Mouse (Mus musculus): ENCODE measurements at regions not wholly inside any gene's neighbourhood (a gene's known extent, or its start where the extent isn't known, plus 50 kb on each side); places are given as distances from the start of the nearest gene placed in this dataset.

DNA sequence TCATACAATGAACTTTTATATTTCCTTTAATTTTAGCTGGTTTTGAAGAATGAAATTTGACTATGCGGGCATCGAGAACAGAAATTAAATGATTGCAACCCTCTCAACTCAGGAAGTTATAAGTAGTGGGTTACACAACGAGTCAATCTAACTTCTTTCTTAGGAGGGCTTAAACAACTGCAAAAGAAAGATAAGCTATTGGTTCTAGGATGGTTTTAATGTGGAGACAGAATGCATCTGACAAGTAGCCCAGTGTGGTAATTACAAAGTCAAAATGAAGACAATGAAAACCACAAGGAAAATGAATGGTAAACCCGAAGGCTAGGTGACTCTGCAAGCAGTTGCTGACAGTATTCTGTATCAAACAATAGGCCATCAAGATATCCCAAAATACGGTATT is 598.0 kb upstream of the Arid1b start:
- in situ Hi-C loops (cut with MboI, MseI), result no loop called here

DNA sequence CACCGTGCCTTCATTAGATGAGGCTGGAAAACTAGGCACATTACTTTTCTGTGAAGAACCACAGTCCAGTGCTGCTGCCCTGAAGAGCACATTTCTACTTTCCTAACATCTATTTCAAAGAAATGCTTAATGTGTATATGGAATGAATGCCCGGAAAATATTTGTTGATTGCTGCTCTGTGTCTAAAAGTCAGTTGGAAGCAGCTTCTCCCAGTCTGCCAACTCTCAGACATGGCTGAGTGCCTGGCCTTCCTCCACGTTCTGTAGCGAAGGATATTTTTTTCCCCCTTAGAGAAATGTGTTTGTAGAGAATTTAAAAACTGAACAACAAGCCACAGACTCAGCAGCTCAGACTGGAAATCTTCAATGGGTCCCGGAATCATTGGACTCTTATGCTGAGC is 576.4 kb upstream of the Arid1b start:
- in situ Hi-C loops (cut with MboI, MseI), result no loop called here

DNA sequence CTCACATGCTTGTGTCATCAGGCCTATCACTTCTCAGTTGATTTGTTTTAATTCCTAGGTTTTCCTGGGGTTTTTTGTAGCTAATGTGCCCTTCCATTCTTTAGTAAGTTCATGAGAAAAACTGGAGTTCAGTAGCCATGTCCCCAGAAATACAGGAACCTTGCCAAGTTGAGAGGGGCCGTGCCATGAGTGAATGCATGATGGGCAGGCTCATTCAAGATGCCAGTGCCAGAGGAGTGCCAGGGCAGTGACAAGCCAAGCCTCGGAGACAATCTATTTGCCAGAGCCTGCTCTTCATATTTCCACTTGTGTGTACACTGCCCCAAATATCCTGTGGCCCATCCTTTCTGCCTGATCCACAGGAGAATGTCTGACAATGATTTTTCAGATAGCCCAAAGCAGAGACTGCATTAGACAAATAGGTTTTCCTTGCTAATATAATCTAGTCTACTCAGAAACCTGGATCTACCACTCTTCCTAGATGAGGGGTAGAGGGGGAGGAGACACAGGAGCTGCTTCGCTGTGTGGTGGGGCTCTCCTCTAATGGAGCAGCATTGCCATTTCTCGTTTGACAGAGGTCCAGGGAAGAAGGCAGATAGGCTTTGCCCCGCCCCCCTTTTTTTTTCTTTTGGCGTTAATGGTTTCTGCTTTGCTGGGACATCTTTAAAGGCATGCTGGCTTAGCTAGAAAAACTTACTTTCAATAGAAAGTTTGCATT is 569.5 kb upstream of the Arid1b start:
- in situ Hi-C loops (cut with MboI, MseI), result no loop called here

- in situ Hi-C loops (cut with MboI, MseI), result no loop called here
Observed at GRCm38 (mm10) chr17:4425342-4425741, 568.8 kb upstream of the Arid1b start.

GRCm38 (mm10) chr17:4429036-4429435 is 565.1 kb upstream of the Arid1b start:
- in situ Hi-C loops (cut with MboI, MseI), result no loop called here

DNA sequence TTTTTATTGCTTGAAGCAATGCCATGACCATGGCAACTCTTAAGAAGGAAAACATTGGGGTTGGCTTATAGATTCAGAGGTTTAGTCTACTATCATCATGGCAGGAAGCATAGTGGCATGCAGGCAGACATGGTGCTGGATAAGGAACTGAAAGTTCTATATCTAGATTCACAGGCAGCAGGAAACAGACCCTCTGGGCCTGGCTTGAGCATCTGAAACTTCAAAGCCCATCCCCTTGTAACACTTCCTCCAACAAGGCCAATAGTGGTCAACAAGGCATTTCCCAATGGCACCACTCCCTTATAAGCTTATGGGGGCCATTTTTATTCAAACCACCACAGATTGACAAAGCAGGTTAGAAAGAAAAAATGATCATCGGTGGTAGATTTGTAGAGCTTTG is 548.5 kb upstream of the Arid1b start:
- in situ Hi-C loops (cut with MboI, MseI), result no loop called here

DNA sequence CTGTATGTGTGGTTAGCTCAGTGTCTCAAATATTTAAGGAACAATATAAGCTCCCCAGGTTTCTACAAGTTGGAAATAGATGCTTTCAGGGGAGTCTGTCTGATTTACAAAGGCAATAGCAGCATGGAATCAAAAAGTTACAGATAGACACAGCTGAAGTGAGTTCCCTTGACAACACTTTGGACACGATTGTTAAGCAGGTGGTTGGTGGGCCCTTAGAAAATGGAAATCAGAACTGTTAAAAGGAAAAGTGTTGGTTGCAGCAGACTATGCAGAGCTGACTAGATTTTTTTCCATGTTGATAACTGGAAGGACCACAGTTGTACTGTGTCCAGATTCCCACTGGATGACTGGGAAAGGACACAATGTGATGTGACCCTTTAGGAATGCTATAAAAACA is 536.6 kb upstream of the Arid1b start:
- in situ Hi-C loops (cut with MboI, MseI), result no loop called here

- in situ Hi-C loops (cut with MboI, MseI), result no loop called here
Observed at GRCm38 (mm10) chr17:4461541-4461940, 532.6 kb upstream of the Arid1b start.

DNA sequence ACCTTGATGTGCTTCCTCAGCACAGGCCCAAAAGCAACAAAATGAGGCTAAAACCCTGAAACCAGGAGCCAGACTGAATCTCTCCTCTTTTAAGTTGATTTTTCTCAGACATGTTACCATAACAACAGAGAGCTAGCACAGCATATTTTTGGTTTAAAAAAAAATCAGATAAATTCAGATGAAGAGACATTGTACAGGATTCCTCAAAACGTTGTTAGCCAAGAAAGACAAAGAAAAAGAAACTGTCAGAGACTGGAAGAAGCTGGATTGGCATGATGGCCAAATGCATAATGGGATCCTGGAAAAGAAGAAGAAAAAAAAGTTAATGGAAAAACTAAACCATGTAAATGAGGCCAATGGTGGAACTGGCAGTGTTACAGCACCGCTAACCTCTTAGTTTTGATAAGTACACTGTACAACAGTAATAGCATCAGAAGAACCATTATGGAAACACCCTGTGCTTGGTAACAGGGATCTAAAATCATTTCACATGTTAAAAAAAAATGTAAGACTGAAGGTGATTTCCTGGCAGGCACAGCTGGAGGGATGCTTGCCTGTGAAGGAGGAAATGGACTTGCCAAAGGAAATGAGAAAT is 529.7 kb upstream of the Arid1b start:
- in situ Hi-C loops (cut with MboI, MseI), result no loop called here

- in situ Hi-C loops (cut with MboI, MseI), result no loop called here
Observed at GRCm38 (mm10) chr17:4465741-4466140, 528.4 kb upstream of the Arid1b start.

GRCm38 (mm10) chr17:4472412-4472811 is 521.7 kb upstream of the Arid1b start:
- in situ Hi-C loops (cut with MboI, MseI), result no loop called here

DNA sequence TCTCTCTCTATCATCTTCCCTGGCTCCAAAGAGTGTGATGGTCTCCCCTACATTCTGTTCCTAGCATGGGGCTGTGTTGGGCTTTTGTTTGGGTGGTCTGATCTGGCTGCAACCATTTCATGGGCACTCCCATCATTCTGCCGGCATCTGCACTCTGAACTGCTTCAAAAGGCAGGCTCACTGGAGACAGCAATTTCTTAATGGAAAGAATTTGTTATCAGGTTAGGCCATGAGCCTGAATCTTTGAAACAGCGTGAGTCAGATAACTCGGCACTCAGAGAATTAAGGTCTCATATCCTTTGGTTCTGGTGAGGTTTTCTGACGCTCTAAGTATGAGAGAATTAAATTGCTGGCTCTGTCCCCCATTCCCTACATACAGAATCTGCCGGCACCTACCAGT is 519.8 kb upstream of the Arid1b start:
- in situ Hi-C loops (cut with MboI, MseI), result no loop called here

- in situ Hi-C loops (cut with MboI, MseI), result no loop called here
Observed at GRCm38 (mm10) chr17:4475665-4476064, 518.5 kb upstream of the Arid1b start.

GRCm38 (mm10) chr17:4494392-4494791 is 499.7 kb upstream of the Arid1b start:
- in situ Hi-C loops (cut with MboI, MseI), result no loop called here

DNA sequence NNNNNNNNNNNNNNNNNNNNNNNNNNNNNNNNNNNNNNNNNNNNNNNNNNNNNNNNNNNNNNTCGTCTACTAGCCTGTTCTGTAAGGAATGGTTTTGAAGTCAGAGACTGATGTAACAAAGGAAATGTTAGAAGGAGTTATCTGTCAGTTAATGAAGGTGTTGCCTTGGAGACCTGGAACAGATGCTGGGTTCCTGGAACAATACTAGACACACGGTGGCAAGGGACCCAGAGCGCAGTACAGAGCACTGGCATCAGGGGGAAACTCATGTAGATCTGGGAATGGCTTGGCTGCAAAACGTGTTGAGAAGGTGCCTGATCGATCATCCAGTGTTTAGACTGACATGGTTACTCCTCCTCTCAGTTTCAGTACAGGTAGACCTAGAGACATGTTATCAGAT is 493.6 kb upstream of the Arid1b start:
- in situ Hi-C loops (cut with MboI, MseI), result no loop called here

GRCm38 (mm10) chr17:4501029-4501428 is 493.1 kb upstream of the Arid1b start:
- in situ Hi-C loops (cut with MboI, MseI), result no loop called here

GRCm38 (mm10) chr17:4504951-4505350 is 489.2 kb upstream of the Arid1b start:
- in situ Hi-C loops (cut with MboI, MseI), result no loop called here

DNA sequence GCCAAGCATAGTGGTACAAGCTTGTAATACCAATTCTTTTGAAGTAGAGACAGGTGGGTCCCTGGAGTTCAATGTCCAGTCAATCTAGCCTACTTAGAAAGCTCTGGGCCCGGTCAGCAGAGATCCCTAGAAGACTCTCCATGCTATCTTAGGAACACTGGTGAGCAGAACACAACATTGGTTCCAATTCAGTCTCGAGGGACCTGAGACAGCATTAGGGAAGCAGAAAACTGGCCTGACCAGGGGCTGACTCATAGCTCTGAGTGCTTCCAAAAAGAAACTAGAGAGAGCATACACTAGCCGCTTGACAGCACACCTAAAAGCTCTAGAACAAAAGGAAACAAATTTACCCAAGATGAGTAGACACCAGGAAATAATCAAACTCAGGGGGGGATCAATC is 484.6 kb upstream of the Arid1b start:
- in situ Hi-C loops (cut with MboI, MseI), result no loop called here

- in situ Hi-C loops (cut with MboI, MseI), result no loop called here
Observed at GRCm38 (mm10) chr17:4516141-4516540, 478.0 kb upstream of the Arid1b start.

DNA sequence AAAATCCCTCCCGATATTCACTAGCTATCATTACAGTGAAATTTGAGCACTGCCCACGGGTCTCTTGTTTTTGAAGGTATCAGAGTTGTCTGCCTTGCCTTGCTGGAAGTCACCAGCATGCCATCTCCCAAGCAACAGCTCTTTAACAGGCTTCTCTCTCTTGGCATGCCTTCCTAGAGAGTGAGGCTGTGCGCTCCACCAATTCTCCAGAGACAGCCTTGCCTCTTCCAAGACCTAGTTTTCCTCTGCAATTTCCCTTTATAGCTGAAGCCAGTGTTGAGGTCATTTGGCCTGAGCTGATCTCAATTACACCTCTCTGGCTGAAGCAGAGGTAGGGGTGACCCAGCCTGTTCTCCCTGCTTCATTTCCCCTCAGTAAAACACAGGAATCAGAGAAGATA is 477.3 kb upstream of the Arid1b start:
- in situ Hi-C loops (cut with MboI, MseI), result no loop called here

DNA sequence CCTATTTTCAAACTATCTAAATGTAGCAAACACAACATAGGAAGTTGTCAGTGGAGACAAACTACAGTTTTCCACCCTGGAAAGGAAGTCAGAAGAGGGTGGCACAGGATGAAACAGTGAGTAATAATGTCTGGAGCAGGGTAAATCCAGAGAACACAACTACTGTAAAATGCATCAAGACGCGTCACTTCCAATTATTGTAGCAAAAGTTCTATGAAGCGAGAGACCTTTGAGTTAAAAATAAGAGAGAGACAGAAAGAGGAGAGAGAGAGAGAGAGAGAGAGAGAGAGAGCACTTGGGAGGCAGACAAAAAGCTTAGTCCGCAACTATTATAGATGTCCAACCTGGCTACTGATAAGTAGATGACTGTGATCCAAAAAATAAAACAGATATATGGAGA is 473.1 kb upstream of the Arid1b start:
- in situ Hi-C loops (cut with MboI, MseI), result no loop called here

- in situ Hi-C loops (cut with MboI, MseI), result no loop called here
Observed at GRCm38 (mm10) chr17:4526466-4526865, 467.7 kb upstream of the Arid1b start.

- in situ Hi-C loops (cut with MboI, MseI), result no loop called here
Observed at GRCm38 (mm10) chr17:4532126-4532525, 462.0 kb upstream of the Arid1b start.

DNA sequence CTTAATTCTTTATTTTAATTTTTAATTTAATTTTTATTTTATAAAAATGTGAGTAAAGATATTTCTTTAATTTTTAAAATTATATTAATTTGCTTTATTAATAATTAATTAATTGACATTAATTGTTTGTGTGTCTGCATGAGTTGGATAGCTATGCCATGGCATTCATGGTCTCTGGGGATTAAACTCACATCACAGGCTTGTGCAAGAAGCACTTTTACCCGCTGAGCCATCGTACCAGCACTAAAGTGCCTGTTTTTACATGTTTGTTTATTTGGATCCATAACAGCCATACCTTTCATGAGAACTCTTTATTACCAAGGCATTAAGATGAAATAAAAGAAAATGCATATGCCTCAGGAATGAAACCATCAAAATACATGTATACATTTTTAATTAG is 453.7 kb upstream of the Arid1b start:
- in situ Hi-C loops (cut with MboI, MseI), result no loop called here
